Mouse (Mus musculus): ENCODE data around the gene Arhgef28. TPM values are rescaled to one million over a fixed set of nuclear protein-coding genes. Genes with fewer than 3 reads are reported as not detected.

The Arhgef28 gene
- total RNA-seq, 2 experiments from 2014 or later = 35.4 to 42.3 TPM

- no peak for DNase-seq (ENCODE audit: low spot score in 2 of 2)
Measured at GRCm38 (mm10) chr13:97974532-97975194, 231.6 kb downstream of the Arhgef28 start.

- DNase-seq (ENCODE audit: low spot score in 2 of 2) = no peak
Measured at GRCm38 (mm10) chr13:97973915-97974314, 232.3 kb downstream of the Arhgef28 start.

DNA sequence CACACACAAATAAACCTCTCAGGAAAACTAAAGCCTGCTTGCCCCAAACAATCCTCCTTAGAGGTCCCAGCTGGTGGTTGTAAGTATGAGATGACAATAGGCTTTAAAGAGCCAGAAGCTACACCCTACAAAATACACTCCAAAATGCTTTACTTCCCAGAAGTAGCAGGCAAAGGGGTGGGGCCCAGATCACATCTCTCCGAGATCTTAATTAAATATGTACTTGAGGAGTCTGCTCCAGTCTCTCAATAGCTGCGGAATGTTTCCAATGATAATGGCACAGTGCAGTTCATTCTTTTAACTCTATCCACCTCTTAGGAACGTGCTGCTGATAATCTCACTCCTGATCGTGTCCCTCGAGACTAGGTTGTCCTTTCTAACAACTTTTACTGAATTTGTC, 240.2 kb downstream of the Arhgef28 start:
- no peak for DNase-seq (ENCODE audit: low spot score in 2 of 2)

GRCm38 (mm10) chr13:97964892-97965424, 241.3 kb downstream of the Arhgef28 start:
- DNase-seq (ENCODE audit: low spot score in 2 of 2) = no peak

DNA sequence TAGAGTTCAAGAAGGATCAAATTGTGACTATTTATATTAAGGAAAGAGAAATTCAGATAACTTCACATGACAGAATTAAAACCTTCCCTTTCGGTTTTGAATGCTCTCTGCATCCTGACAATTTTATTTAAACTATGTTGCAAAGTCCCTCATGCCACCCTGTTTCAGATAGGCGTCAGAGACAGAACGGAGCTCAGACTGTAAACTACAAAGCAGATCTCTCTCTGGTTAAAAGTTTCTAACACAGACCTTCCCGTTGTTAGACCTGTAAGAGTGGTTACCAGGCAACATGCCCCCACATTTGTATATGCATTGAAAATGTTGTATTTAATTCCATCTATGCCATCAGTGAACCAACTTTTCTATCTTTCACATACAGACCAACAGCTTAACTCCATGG, 246.1 kb downstream of the Arhgef28 start:
- no peak for DNase-seq (ENCODE audit: low spot score in 2 of 2)

DNA sequence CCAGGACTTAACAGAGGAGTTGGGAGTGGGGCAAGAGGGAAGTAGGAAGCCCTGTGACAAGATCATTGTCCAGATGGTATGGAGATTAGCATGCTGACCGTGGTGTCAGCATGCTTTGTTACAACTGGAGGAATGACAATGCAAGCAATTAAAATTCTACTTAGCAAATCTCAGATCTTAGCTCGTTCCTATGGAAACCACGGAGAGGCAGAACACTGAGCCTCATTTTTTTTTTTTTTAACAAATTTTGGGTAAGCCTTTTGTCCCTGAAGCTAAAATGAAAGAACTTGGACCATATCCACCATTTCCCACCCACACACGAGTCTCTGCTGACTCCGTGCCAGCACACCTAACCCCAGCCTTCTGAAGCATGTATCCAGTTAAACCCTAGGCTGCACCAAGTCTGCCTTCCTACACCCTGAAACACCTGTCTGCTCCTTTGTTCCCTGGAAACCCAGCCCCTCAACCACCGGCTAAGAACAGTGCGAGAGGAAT, 246.8 kb downstream of the Arhgef28 start:
- DNase-seq (ENCODE audit: low spot score in 2 of 2) = peak in 1 of 2 experiments; percentile 36

GRCm38 (mm10) chr13:97955759-97956158, 250.5 kb downstream of the Arhgef28 start:
- DNase-seq (ENCODE audit: low spot score in 2 of 2) = no peak

DNA sequence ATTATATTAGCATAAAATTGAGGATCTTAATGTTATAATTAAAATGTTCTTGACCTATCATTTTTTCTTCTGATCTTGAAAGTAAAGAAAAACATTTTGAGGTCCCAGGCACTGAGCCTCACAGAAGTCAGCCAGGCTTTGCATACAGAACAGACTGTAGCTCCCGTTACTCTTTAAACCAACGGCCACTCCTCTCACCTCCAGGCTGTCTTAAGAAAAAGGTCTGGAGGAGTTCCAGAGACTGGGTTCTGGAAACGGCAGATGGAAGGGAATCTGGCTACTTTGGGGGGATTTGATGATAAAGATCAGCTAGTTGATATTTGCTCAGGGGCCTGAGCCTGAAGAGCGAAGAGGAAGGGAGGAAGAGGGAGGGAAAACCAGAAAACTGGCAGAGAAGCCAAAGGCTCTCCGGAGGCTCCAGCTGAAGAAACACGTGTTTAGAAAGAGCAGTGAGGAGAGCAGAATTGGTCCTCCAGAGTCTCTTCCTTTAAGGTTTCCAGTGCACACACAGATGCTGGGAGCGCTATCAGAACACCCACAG, 251.2 kb downstream of the Arhgef28 start:
- no peak for DNase-seq (ENCODE audit: low spot score in 2 of 2)

GRCm38 (mm10) chr13:97954051-97954450, 252.2 kb downstream of the Arhgef28 start:
- no peak for DNase-seq (ENCODE audit: low spot score in 2 of 2)

DNA sequence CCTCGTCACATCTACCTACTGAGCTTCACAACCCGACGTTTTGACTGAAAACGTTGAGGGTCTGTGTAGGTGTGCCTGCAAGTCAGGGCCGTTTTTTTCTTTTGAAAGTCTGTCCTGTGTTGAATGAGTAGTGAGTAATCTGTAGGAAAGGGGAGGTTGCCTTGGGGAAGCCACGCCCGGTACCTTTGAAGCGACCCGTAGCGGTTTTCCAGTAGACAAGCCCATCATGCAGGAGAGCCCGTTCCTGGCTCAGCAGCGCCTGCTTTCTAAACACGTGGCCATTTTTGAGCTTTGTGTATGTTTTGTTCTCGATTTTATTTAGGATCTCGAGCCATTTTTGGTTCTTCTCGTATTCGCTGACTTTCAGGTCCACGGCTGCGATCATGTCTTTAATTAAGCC, 252.7 kb downstream of the Arhgef28 start:
- DNase-seq (ENCODE audit: low spot score in 2 of 2) = no peak

DNA sequence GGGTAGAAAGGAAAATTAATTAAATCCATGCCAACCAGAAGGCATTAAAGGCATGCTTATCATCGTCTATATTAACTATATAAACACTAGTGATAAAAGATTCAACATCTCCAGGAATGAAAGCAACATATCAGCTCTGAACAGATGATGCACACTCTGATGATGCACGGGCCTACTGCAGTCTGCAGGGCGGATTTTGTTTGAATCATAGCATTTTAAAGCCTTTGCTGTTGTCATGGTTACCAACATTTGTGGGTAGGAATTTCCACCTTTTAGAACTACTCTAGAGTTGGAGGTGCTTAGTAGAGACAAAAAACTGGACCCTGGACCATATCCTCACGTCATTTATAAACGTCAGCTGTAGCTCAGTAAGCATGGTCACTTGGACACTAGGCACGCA, 257.4 kb downstream of the Arhgef28 start:
- DNase-seq (ENCODE audit: low spot score in 2 of 2) = no peak

DNA sequence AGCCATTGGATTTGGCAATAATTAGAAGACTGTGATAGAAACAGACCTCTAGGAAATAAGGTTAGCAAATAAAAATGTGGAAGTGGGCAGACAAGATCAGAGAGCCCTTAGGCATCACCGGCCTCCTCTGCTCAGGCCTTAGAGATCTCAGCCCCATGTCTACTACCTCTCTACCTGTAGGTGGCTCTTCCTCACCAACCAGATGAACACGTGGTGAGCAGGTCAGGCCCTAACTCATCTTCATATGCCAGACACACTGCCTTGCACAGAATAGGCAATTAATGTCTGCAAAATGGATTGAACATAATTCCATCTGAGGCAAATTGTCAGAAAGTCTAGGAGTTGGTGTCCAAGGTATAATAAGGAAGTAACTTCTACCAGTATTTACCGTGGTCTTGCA, 258.6 kb downstream of the Arhgef28 start:
- DNase-seq (ENCODE audit: low spot score in 2 of 2) = no peak

- no peak for DNase-seq (ENCODE audit: low spot score in 2 of 2)
Measured at GRCm38 (mm10) chr13:97946422-97946821, 259.8 kb downstream of the Arhgef28 start.

DNA sequence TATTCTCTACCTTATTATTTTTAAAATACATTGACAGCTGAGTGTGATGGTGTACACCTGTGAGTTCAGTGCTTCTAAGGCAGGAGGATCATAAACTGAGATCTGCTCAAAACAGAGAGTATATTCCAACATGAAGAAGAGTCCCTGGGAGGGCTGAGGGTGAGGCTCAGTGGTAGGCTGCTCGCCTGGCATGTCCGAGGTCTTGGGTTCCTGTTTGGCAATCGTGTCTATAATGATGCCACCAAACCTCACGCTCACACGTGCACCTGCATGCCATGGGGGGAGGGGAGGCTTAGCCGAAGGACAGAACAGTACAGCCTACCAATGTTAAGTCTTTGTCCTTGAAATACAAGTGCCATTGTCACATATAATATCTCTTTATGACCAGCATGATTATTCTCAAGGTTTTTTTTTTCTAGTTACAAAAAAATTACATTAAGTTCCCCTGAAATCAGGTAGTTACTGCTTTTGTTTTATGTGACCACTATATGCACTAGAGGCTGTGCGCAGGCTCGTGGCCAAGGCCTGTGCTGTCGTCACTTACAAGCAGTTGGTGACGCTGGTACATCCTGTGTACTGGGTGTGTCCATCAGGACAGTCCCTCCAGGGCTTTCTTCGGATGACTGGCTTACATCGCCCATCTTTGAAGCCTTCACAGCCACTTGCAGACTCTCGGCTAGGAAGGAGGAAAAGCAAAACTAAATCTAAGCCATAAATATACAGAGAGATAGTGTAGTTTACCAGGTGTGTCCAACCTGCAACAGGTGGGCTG, 264.1 kb downstream of the Arhgef28 start:
- no peak for DNase-seq (ENCODE audit: low spot score in 2 of 2)

DNA sequence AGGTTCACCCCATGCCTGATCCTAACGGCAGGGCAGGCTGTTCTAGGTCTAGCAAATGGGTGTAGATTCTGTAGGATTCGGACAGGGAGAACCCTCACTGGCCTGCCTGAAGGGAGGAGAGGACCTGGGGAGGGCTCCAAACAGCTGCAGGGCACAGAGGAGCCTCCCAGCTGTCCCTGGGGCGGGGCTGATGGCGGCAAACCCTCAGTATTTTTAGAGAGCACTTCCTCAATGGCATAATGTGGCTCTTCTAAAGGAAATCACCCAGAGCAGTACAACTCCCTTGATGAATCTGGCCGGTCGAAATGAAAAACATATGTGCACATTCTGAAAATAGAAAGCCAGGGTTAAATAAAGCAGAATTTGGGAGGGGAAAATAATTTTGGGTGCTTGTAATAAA, 265.1 kb downstream of the Arhgef28 start:
- DNase-seq (ENCODE audit: low spot score in 2 of 2) = no peak

GRCm38 (mm10) chr13:97939433-97940160, 266.6 kb downstream of the Arhgef28 start:
- no peak for DNase-seq (ENCODE audit: low spot score in 2 of 2)

DNA sequence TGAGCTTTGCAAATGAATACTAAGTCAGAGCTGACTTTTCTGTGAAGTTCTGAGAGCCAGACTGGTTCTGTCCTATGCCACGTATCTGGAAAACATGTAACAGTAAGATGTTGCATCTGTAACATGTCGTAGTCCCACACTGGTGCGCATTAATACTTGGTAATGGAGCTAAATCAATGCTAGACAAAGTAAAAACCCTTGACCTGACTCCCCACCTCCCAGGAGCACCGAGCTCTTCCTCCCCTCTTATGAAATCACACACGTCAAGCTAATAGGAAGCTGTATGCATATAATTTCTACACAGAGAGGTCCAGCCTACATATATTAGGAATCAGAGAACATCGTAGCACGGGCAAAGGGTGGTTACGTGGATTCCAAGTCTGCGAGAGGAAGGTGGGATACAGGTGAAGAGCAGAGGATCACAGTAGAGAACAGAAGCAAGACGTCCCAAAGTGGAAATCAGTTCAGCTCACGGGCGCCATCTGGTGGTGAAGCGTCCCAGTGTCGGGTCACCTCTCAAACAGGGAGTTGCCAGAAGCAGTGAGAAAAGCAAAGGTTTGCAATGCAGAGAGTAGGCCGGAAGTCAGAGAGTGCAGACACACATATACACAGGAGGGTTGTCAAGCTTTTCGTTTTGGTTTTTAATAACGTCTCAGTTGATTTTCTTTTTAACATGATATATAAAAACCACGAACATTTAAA, 267.5 kb downstream of the Arhgef28 start:
- DNase-seq (ENCODE audit: low spot score in 2 of 2) = peak; percentile 91 to 97

DNA sequence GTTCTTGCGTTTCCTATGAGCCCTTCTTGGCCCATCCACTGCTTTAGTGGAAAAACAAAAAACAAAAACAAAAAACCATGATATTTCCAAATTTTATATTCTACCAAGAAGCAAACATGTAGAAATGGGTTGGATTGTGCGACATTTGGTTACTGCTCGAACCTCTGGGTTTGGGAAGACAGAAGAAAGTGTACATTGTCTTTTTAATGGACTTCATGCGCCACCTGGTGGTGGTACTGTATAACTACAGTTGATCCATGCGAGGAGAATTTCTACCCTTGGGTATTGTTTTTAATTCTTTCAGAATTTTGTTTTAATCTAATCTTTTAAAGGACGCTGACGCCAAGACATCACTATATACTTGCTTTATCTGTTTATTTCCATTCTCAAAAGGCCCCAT, 268.3 kb downstream of the Arhgef28 start:
- DNase-seq (ENCODE audit: low spot score in 2 of 2) = peak; percentile 67 to 75

GRCm38 (mm10) chr13:97928135-97928497, 278.1 kb downstream of the Arhgef28 start:
- DNase-seq (ENCODE audit: low spot score in 2 of 2) = no peak

DNA sequence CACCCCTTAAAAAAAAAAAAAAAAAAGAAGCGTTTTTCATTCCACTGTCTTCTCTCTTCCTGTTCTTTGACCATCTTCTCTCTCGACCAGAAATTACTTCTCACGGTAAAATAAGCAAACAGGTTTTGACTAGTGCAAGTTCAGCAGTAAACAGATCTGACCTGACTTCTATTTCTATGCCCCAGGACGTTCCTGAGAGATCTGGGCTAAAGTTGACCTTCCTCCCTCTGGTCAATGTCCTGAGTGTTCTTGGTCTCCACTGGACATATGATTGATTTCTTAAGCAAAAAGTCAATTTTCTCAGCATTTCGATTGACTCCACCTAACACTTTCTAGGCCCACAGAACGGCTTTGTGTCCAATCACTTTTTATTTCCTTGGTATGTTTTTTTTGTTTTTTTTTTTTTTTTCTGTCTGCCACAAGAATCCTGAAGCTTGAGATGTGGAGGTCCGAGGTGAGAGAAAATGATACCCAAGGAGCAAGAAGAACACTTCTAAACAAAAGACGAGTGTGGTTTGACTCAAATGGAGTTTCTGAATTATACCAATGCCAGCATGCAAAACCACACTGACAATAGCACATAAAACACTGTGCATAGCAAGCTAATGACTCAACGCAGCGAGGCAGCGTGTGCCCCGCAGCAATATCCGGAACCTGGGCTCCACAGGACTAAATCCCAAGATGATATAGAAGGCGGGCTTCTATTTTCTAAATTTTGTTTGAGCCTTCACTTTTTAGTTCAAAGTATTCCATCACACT, 278.7 kb downstream of the Arhgef28 start:
- DNase-seq (ENCODE audit: low spot score in 2 of 2) = no peak

Measured in left cerebral cortex, adult 18-20 months (tissue).